ENCODE assay signal across 14 mouse cellular contexts in genomic region chr2:33716878-33717277, GRCm38 (mm10).
DNase-seq lines count a peak whose midpoint lies in the region; ATAC-seq and TF ChIP-seq lines count a peak whose summit lies in the region.
"Had no signal": no experiment of that assay in that cellular context is flagged by ENCODE, and none has a peak within 500 bp of the region (broad histone marks: within the 10 kb centered on the region; RNA-seq: fewer than 3 reads in every experiment).

No protein-coding gene starts in this region.

- peaks cover 15% of the 10 kb centered on the region for H3K4me1 ChIP-seq in embryonic facial prominence, embryonic 11.5 days (ENCODE audit: control insufficient read depth, insufficient read depth, low read length)
- H3K4me1 ChIP-seq in embryonic facial prominence, embryonic 10.5 days = peaks cover 81% of the 10 kb centered on the region
- no peaks in the 10 kb centered on the region for H3K4me1 ChIP-seq in lung, postnatal 0 days (ENCODE audit: insufficient read depth, low read depth, low read length)
- H3K4me1 ChIP-seq in embryonic facial prominence, embryonic 15.5 days = peaks cover 72% of the 10 kb centered on the region
- H3K4me1 ChIP-seq in limb, embryonic 14.5 days (ENCODE audit: control insufficient read depth, insufficient read depth, low read length) = peaks cover 66% of the 10 kb centered on the region
- H3K4me1 ChIP-seq: megakaryocyte, embryonic 14.5 days had no signal

- no peak for ATAC-seq in embryonic facial prominence, embryonic 11.5 days (replicated peaks; ENCODE audit: insufficient number of reproducible peaks, low FRiP score, low TSS enrichment, low read depth)
- no peak for ATAC-seq in lung, postnatal 0 days
- no peak for ATAC-seq in embryonic facial prominence, embryonic 15.5 days (ENCODE audit: insufficient number of reproducible peaks, low FRiP score, low TSS enrichment, low read depth)
- no peak for ATAC-seq in limb, embryonic 14.5 days (ENCODE audit: low FRiP score, low read depth)

- WGBS in embryonic facial prominence, embryonic 11.5 days = 30% methylated on average over 15 of the region's 15 CpGs
- 34% methylated on average over 15 of the region's 15 CpGs for WGBS in embryonic facial prominence, embryonic 10.5 days
- WGBS in lung, postnatal 0 days = 31% methylated on average over 15 of the region's 15 CpGs
- WGBS in embryonic facial prominence, embryonic 15.5 days = 11% methylated on average over 15 of the region's 15 CpGs
- 11% methylated on average over 15 of the region's 15 CpGs for WGBS in limb, embryonic 14.5 days

- peaks cover 4% of the 10 kb centered on the region; the same call in 1 of the 2 replicates for H3K27me3 ChIP-seq in embryonic facial prominence, embryonic 11.5 days (ENCODE audit: control insufficient read depth, insufficient read depth, low read length)
- peaks cover 84% of the 10 kb centered on the region for H3K27me3 ChIP-seq in embryonic facial prominence, embryonic 10.5 days (replicated peaks; ENCODE audit: low read depth, poor library complexity, severe bottlenecking)
- peaks cover 15% of the 10 kb centered on the region; the same call in 1 of the 2 replicates for H3K27me3 ChIP-seq in lung, postnatal 0 days (replicated peaks; ENCODE audit: insufficient read depth, low read length)
- H3K27me3 ChIP-seq in embryonic facial prominence, embryonic 15.5 days = peaks cover 26% of the 10 kb centered on the region
- 0 out of 2 replicates have a peak, but pooled peaks cover 10% of the 10 kb centered on the region for H3K27me3 ChIP-seq in limb, embryonic 14.5 days (ENCODE audit: control insufficient read depth, insufficient read depth, low read length)

- no peak for TF ChIP-seq POLR2A in limb, embryonic 14.5 days (IDR thresholded peaks at IDR 0.05; ENCODE audit: borderline replicate concordance, extremely low read depth, insufficient read depth, insufficient read length)

- TF ChIP-seq EP300 in lung, postnatal 0 days (IDR thresholded peaks at IDR 0.05) = no peak

- H3K9ac ChIP-seq in embryonic facial prominence, embryonic 11.5 days (replicated peaks; ENCODE audit: low read length) = no peak overlapping the region
- no peak overlapping the region for H3K9ac ChIP-seq in lung, postnatal 0 days (replicated peaks; ENCODE audit: low read depth)
- H3K9ac ChIP-seq in embryonic facial prominence, embryonic 15.5 days = no peak overlapping the region
- peak overlapping the region; percentile 65 for H3K9ac ChIP-seq in limb, embryonic 14.5 days (ENCODE audit: low read depth, low read length, severe bottlenecking)

- no peaks in the 10 kb centered on the region for H3K9me3 ChIP-seq in embryonic facial prominence, embryonic 11.5 days (replicated peaks; ENCODE audit: control insufficient read depth, low read length)
- no peaks in the 10 kb centered on the region for H3K9me3 ChIP-seq in embryonic facial prominence, embryonic 10.5 days
- H3K9me3 ChIP-seq in lung, postnatal 0 days (ENCODE audit: low read length) = no peaks in the 10 kb centered on the region
- no peaks in the 10 kb centered on the region for H3K9me3 ChIP-seq in embryonic facial prominence, embryonic 15.5 days (replicated peaks)
- H3K9me3 ChIP-seq in limb, embryonic 14.5 days (ENCODE audit: control insufficient read depth, low read length) = 0 out of 2 replicates have a peak, but pooled peaks cover 3% of the 10 kb centered on the region
- H3K9me3 ChIP-seq: heart, embryonic 10.5 days had no signal

- no peak overlapping the region for H3K27ac ChIP-seq in embryonic facial prominence, embryonic 11.5 days (replicated peaks; ENCODE audit: low read depth, low read length)
- H3K27ac ChIP-seq in embryonic facial prominence, embryonic 10.5 days (replicated peaks) = no peak overlapping the region
- no peak overlapping the region for H3K27ac ChIP-seq in lung, postnatal 0 days (ENCODE audit: low read length)
- no peak overlapping the region for H3K27ac ChIP-seq in embryonic facial prominence, embryonic 15.5 days (replicated peaks)
- H3K27ac ChIP-seq in limb, embryonic 14.5 days (replicated peaks; ENCODE audit: low read depth, low read length) = peak overlapping the region; percentile 95
- H3K27ac ChIP-seq: heart, embryonic 10.5 days had no signal

- no peaks in the 10 kb centered on the region for H3K36me3 ChIP-seq in embryonic facial prominence, embryonic 11.5 days (replicated peaks; ENCODE audit: control insufficient read depth, insufficient read depth, low read depth, low read length)
- H3K36me3 ChIP-seq in embryonic facial prominence, embryonic 10.5 days (replicated peaks) = no peaks in the 10 kb centered on the region
- no peaks in the 10 kb centered on the region for H3K36me3 ChIP-seq in lung, postnatal 0 days (ENCODE audit: insufficient read depth, low read length)
- no peaks in the 10 kb centered on the region for H3K36me3 ChIP-seq in embryonic facial prominence, embryonic 15.5 days
- no peaks in the 10 kb centered on the region for H3K36me3 ChIP-seq in limb, embryonic 14.5 days (ENCODE audit: control insufficient read depth, insufficient read depth, low read length)
- H3K36me3 ChIP-seq: heart, embryonic 10.5 days had no signal

- no peak for TF ChIP-seq CTCF in lung, postnatal 0 days (IDR thresholded peaks at IDR 0.05)

- no peak overlapping the region for H3K4me3 ChIP-seq in embryonic facial prominence, embryonic 11.5 days (ENCODE audit: low read depth, low read length)
- H3K4me3 ChIP-seq in embryonic facial prominence, embryonic 10.5 days = no peak overlapping the region; the same call in 1 of the 2 replicates
- H3K4me3 ChIP-seq in lung, postnatal 0 days (ENCODE audit: low read depth, low read length) = no peak overlapping the region
- peak overlapping the region; percentile 14 for H3K4me3 ChIP-seq in embryonic facial prominence, embryonic 15.5 days (replicated peaks)
- peak overlapping the region; percentile 37 for H3K4me3 ChIP-seq in limb, embryonic 14.5 days (replicated peaks; ENCODE audit: low read length)
- H3K4me3 ChIP-seq: megakaryocyte, embryonic 14.5 days had no signal

- DNase-seq in embryonic facial prominence, embryonic 11.5 days (ENCODE audit: low spot score) = peak; percentile 49
- no peak for DNase-seq in embryonic facial prominence, embryonic 10.5 days (ENCODE audit: low spot score)
- no peak for DNase-seq in lung, postnatal 0 days (ENCODE audit: low spot score)
- no peak for DNase-seq in lung, postnatal 14 days
- peak; percentile 49 for DNase-seq in limb, embryonic 14.5 days (ENCODE audit: low spot score)
- DNase-seq in layer of hippocampus, adult 8-10 months (ENCODE audit: low spot score in 2 of 2) = no peak
- DNase-seq in frontal cortex, postnatal 14 days (ENCODE audit: low spot score in 2 of 2) = no peak
- DNase-seq: adrenal gland, postnatal 36 days; cerebellum, postnatal 36 days; kidney, postnatal 10 days had no signal

- H3K4me2 ChIP-seq in embryonic facial prominence, embryonic 11.5 days (ENCODE audit: low read depth, low read length) = no peak overlapping the region
- peak overlapping the region; percentile 23; the same call in 1 of the 2 replicates for H3K4me2 ChIP-seq in lung, postnatal 0 days (replicated peaks; ENCODE audit: low read depth, low read length)
- H3K4me2 ChIP-seq in embryonic facial prominence, embryonic 15.5 days (replicated peaks) = peak overlapping the region; percentile 55
- H3K4me2 ChIP-seq in limb, embryonic 14.5 days (replicated peaks; ENCODE audit: low read depth, low read length, severe bottlenecking) = peak overlapping the region; percentile 66
- H3K4me2 ChIP-seq: liver, embryonic 11.5 days had no signal

Comparison
In these comparisons a context has a peak if more than half of its experiments do, and no peak if none do; other contexts are left out.
1. DNase-seq: peak in embryonic facial prominence, embryonic 11.5 days (single experiment) and limb, embryonic 14.5 days (single experiment); none in embryonic facial prominence, embryonic 10.5 days (single experiment), lung, postnatal 0 days (single experiment), lung, postnatal 14 days (single experiment), layer of hippocampus, adult 8-10 months (0 of 2) and frontal cortex, postnatal 14 days (0 of 2).
2. H3K4me3 ChIP-seq: peak in embryonic facial prominence, embryonic 15.5 days (single experiment) and limb, embryonic 14.5 days (single experiment); none in embryonic facial prominence, embryonic 11.5 days (single experiment), embryonic facial prominence, embryonic 10.5 days (single experiment) and lung, postnatal 0 days (single experiment).